Mouse (Mus musculus) left cerebral cortex, adult 8-10 months (tissue): ENCODE measurements around the gene Car3. TPM values are rescaled to one million over a fixed set of nuclear protein-coding genes. Genes with fewer than 3 reads are reported as not detected.
"Not testable (repeated sequence)": the region's sequence is repeated elsewhere in the genome, so short reads cannot be mapped to it uniquely, and the experiment has no call there.

Source experiments
- DNase-seq, 2 experiments: peaks; one replicate each; pipeline ENCODE4 v3.0.0; 2022; ENCODE audit warnings: low spot score in 2 of 2
- total RNA-seq, 4 experiments: library from RNA; stranded (reverse); gene quantifications; 2 replicates each; pipeline ENCODE4 v1.2.4; 2022

Gene Car3
- 1 to 10 TPM in 2 of 4 experiments, under 1 TPM in 2; 0.44 to 1.4 (median 1.1) TPM for total RNA-seq

DNA sequence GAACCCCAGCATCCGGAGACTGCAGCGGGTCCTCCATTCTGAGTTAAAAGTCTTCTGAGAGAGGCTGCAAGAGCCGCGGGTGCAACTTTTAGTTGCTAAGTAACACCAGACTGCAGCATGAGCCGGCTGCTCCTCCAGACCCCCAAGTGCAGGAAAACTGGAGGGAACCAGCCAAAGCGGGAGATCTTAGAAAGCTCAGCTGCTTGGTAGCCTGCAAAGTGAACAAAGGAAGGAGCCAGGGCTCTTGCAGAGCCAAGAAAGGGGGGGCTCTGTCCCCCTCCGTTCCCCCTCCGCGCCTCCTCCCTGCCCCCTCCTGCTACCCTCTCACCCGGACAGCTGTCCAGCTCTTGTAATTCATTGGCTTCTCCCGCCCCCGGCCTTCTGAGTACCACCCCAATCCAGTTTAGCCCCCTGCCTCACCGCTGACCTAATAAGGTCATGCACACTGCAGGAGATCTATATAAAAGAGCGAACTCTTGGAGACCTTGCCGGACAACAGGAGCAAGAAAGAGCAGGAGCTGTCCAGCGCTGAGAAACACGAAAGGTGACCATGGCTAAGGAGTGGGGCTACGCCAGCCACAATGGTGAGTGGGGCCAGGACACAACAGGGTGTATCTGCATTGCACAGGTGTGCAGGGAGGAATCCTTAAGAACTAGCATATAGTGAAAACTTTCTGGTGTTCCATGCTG lies at the start of gene Car3:
Car3 (plus strand) TSS at position 491 of the 690 bp plus-strand sequence.
- no peak for DNase-seq

DNA sequence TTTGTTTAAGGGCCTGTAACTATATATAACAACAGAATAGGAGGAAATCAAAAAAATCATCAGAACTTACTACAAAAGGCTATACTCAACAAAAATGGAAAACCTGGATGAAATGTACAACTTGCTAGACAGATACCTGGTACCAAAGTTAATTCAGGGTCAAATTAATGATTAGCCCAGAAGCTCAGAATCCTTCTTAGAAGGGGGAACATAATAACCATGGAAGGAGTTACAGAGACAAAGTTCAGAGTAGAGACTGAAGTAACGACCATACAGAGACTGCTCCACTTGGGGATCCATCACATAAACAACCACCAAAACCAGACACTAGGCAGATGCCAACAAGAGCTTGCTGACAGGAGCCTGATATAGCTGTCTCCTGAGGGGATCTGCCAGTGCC lies 47.9 kb upstream of the Car3 start:
- DNase-seq: not testable (repeated sequence)

DNA sequence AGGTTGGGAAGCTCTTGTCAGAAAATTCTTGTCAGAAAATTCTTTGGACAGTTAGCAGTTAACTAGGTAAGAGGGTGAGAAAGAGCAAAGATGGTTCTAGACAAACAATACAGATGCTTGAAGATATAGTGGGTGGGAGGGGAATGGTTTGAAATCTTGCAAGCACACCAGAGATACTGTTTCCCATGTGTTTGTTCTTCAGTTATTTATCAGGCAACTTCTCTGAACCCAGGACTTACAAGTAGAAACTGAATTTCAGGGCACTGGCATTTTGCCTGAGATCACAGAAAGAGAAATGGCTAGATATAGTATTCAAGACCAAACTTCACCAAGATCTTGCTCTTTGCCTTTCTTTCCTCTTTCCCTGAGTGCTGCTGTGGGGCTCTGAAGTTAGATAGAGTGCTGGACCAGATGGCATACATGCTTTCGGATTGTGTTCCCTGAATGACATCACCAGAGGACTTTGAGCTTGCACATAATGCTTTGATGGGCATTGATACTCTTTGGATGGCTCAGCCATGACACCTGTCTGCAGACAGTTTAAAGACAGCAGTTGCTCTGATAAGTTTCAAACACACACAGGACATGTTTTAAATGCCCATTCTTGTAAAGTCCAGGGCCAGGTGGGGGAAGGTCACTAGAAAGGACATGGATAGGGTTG lies 43.3 kb upstream of the Car3 start:
- no peak for DNase-seq

DNA sequence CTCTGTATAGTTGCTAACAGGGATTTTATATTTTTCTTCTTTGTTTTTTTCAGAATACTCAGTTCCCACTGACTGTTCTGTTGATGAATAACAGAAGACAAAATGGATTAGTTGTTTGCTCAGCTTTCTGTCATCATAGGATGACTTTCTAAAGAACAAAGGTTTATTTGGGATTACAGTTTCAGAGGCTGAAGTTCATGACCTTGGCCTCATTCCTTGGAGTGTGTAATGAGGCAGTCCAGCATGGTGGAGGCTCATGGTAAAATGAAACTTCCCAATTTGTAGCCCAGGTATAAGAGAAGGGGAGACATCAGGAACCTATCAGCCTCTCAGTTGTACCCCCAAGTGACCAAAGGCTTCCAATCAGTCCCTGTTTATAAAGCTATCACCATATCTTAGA lies 34.4 kb upstream of the Car3 start:
- DNase-seq: no peak

DNA sequence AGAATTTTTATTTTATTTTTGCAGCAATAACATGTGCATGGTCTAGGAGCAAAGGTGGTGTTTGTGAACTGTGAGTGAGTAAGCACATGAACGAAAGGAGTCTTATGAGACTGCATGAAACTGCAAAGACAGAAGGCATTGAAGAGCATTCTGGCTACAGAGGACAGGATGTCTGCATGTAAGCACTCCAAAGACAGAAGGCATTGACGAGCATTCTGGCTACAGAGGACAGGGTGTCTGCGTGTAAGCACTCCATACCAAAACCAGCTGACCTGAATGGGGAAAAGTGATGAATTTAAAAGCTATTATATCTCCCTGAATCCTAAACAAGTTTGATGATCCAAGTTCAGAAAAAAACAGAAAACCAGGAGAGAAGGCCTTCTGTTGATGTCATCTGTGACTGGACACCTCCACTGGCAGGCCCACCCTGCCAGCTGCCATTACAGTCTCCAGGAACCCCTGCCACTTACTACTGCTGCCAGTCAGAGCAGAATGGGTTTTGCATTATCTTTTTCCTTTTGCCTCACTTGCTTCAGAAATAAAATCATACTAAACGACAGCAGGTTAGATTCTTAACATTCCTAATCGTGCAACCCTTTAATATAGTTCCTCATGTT lies 32.0 kb upstream of the Car3 start:
- DNase-seq: no peak

DNA sequence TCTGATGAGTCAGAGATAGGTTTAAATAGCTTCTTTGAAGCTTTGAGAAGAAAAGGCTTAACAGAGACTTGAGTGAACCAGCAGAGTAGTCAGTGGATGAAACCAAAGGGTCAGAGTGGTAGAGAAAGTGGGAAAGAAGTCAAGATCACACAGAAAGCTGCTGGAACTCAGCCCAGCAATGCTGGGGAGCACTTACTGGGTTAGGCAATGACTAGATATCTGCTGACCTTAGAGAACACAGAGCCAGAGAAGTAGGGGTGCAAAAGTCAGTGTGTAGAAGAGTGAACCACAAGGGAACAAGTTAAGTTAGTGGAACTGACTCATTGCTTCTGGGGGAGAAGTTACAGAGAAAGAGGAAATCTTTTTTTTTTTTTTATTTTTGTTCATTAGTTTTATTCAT lies 30.5 kb upstream of the Car3 start:
- DNase-seq: no peak

DNA sequence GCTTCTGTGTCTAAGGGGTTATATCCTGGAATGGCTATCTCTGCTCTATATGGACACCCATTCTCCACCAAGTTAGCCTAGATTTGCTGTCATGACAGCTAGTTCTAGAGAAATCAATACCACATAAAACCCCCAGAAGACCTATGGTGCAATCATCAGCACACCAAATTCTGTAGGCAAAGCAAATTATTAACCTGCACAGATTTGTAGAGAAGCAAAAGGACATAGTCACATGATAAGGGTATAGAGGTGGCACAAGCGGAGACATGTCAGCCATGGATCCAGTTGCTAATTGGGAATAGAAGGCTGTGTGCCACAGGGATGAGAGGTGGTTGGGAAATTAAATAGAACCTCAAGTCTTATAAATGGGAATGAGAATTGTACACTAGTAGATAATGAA lies 24.4 kb upstream of the Car3 start:
- no peak for DNase-seq

DNA sequence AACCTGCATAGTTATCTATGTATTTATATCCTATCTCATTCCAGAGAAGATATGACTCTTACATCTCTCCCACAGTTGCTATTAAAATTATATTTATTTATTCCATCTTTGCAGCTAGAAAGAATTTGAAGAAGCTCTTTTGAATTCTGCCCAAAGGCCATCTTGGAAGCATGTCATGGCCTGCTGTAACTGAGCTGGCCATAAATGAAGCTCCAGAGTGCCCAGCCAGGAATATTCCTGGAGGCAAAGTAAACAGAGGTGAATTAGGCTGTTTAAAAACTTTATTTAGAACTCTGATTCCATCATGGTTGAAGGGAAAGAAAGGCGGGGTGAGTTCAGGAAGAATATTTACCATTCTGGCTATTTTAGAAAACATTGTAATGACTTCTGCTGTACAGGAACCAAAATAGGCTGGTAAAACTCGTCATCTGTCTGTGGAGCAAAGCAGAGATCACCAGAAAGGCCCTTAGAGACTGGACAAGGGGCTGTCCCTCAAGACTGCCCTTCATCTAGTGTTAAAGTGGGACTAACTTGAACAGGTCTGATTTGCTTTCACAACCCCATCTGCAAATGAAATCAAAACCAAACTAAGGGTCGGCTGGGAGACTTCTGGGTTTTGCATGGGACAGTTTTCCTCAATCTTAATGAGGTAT lies 23.7 kb upstream of the Car3 start:
- DNase-seq: no peak

DNA sequence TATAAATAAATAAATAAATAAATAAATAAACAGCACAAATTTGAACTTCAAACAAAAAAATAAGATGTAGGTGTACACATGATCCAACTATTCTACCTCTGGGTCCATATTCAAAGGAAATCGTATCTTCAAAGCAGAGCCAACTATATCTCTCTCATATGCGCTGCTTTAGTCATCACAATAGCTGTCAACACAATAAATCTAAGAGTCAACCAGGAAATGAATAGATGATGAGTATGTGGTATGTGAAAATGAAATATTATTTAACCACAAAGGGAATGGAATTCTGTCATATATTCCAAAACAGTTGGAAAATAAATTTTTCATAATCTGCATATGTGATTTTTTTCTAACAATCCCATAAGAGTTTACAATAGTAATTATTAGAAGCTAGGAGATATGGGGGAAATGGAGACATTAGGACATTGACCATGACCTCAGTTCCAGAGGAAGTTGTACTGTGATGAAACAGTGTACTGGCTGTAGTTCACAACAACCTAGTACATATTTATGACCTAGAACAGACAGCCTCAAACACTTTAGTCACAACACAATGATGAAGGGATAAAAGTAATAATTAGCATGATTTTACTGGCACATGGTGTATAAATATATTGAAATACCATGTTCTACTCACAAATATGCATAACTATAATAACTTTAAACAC lies 14.6 kb upstream of the Car3 start:
- no peak for DNase-seq

DNA sequence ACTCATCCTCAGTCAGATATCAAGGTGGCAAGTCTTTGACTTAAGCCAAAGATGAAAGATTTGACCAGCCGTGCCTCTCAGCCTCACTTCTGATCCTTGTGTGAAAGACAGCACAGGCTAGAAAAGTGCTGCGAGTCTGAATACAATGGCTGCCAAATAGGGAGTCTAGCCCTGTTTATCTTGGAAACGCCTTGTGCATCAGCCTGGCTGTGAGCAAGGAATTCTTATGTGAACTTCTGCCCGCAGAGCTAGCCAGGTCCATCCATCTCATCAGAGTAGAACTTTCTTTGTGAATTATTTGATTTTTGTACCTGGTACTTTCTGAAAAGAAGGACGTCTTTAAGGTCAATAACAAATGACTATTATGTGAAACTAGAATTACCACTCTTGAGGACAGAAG lies 9.3 kb upstream of the Car3 start:
- DNase-seq: no peak

DNA sequence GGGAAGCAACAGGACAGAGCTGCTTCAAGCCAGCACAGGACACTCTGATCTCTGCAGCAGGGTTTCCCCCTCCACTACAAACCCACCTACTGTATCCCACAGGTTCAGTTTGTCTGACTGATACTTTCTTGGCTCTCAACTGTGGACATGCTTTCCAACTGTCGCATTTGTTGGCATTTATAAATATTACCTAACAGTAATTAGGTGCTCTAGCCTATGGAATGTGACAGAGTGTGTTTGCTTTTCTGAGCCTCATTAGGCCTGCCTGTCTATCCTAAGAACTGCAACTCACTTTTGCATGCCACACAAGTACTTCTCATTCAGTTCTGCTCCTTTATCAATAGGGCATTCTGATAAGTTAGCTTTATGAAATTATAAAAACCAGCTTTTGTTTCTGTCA lies 8.9 kb upstream of the Car3 start:
- DNase-seq: no peak

DNA sequence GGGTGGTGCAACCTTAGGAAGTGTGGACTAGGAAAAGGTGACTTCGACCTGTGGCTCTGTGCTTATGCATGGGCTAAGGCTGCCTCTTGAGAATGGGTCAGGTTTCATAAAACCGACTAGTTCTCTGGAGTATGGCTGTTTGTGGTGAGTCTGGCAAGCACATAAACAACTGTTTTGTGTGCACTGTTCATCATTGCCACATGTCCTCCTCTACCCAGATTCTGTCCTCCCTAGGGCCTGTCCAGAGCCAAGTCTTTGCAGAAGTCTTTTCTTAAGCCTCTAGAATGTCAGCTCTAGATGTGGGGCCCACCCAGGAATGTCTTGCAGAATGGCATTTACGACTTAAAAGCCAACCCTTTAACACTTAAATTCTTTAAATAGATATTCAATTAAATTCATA lies 5.4 kb upstream of the Car3 start:
- no peak for DNase-seq

DNA sequence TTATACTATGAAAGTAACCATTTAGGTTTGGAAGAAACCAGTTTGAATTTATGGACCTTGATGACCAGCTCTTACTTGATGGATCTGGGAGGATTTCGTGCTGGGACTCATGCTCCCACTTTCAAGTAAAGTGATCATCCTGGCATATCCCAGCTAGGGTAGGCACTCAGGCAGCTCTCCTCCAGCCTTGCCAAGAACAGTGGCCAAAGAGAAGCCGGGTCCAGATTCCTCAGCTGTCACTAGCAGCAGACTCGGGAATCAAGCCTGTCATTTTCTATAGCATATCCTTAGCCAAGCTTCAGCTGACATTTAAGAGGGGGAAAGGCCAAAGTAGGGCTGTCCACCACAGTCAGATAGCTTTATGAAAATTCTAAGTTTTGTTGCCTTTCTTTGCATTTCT lies 3.0 kb upstream of the Car3 start:
- no peak for DNase-seq

DNA sequence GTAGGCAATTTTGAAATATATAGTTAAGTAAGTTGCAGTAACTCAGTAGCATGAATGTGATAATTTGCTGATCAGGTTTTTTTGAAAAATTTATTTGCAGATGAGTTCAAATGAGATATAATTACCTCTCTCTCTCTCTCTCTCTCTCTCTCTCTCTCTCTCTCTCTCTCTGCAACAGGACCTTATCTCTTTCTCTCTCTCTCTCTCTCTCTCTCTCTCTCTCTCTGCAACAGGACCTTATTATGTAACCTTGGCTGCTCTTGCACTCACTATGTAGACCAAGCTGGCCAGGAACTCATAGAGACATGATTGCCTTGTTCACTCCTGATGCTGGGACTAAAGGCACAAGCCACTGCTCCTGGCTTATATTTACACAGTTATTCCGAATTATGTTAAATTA lies 2.1 kb upstream of the Car3 start:
- no peak for DNase-seq

DNA sequence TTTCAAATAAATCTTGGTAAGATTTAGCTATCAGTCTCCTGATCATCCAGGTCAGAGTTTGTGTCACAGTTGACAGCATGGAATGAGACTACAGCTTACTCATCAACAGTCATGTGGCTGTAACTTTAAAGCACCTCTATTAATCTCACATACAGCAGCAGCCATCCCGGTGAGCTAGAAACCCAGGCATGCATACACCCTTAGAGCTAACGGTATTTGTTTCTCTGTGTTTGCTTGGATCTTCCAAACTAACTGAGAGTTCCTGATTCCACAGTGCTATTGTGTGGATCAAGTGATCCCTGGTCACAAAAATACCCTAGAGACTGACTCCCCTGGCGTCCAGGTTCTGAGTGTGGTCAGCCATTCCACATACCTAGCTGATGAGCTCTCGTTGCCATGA lies 1.5 kb upstream of the Car3 start:
- DNase-seq: no peak

DNA sequence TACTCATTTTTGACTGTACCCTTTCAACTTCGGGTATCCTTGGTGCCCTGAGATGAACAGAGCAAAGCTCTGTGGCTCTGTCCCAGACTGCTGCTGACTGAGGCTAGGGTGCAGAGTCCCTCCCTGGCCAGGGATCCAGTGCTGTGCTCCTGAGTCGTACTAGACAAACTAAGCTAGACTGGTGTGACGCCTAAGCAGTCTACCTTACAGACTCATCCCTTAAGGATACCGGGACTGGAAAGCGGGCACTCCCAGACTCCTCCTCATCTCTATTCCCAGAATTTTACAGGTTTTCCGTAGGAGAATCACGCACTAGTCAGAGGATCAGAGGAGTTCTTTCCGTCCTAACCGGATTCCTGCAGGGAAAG lies 674 bp upstream of the Car3 start:
- no peak for DNase-seq

DNA sequence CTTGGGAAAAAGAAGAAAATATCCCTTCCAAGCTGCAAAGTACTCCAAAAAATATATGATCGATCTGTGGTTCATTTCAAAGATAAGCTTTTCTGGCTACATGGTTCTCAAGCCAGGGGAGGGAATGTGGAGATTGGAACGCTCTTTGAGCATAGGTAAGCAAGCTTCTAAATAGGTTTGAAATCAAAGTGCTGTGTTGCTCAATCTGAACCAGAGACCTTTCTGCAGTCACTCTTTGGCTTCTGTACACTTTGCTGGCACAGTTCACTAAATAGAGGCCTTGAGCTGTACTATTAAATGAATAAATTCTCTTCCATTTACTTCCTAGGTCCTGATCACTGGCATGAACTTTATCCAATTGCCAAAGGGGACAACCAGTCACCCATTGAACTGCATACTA lies 610 bp downstream of the Car3 start:
- DNase-seq: no peak

DNA sequence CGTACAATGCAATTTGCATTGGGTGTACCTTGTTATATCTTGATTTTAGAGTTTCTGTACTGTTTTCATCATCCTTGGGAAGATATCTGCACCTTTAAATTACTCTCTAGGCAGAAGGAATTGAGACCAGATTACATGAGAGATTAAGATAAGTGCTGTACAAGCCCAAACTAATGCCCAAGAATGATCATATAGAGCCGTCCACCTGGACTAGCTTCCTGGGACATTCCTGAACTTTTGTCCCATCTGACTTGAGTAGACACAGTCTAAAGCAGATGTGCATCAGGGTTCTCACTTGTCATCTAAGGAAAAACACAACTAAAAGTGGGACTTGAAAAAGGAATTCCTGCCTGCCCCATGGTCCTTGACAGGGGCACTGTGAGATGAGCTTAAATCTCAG lies 2.6 kb downstream of the Car3 start:
- no peak for DNase-seq

DNA sequence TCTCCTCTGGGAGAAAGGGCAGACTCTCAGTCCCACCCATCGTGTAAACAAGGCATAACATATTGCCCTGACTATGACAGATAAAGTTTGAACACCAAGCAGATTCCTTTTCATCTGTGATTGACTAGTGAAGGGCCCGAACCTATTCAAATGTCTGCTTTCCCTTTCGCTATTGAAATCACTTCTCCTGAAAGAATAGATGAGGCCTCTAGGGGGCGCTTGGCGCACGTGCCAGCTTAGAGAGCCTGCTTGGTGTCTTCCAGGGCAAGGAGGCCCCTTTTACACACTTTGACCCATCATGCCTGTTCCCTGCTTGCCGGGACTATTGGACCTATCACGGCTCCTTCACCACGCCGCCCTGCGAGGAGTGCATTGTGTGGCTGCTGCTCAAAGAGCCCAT lies 6.5 kb downstream of the Car3 start:
- no peak for DNase-seq

DNA sequence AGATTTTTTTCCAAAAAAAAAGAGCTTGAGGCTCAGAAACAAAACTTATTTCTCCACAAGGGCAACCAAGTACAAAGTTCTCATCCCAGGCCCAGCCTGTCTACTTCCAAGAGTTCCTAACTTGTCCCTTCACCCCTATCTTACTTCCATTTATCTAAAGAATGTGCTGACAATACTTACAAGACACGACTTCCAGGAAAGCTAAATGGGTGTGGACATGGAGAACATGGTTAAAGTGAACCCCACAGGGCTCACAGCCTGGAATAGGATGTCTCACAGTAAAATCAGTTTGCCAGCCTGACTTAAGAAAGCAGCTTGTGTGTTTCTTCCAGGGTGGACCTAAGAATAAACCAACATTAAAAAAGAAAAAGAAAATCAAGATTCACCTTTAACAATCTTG lies 7.2 kb downstream of the Car3 start:
- no peak for DNase-seq

DNA sequence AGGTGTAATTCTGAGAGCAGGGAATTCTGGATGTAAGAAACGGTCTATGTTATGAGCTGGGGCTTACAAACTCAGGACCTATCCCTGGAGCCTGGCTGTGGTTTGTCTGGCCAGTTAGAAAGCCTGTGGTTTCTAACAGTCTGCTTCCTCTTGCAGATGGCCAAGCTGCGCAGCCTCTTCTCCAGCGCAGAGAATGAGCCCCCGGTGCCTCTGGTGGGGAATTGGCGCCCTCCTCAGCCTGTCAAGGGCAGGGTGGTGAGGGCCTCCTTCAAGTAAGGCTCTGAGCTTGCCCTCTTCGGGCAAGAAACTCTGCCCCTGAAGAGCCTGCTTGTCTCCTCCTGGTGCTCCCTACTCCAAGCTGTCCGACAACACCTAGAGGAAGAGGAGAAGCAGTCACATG lies 8.1 kb downstream of the Car3 start:
- no peak for DNase-seq

DNA sequence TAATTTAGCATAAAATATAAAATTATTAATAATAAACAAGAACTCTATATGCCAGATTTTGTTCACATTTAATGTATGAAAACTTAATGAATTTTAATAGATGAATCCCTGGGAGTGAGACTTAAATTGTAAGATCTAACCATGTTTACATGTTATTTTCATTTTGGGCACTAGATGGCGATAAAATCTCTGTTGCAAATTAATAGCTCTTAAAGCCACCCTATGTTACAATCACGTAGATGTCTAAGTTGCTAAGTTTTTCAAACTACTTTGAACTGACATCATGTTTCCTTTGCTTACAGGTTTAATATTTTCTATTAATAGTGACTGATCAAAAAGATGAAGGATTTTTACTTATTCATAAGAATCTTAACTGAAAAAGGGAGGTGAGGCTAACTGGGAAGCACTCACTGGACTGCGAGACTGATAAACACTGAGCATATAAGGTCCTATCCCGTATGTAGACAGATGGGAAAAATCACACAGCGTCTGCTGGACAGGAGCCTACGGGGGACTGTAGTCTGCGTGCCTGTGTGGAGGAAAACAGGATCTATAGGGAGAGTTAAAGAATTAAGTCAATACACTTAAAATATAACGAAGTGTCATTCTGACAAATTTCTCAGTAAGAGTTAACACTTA lies 11.2 kb downstream of the Car3 start:
- DNase-seq: no peak
